Mouse (Mus musculus) testis, postnatal 10 days (tissue): ENCODE measurements around the gene Retreg2.

Experiments used
- DNase-seq: peaks from one replicate; pipeline ENCODE4 v3.0.0; 2021; ENCODE audit warnings: low spot score

The Retreg2 gene

DNA sequence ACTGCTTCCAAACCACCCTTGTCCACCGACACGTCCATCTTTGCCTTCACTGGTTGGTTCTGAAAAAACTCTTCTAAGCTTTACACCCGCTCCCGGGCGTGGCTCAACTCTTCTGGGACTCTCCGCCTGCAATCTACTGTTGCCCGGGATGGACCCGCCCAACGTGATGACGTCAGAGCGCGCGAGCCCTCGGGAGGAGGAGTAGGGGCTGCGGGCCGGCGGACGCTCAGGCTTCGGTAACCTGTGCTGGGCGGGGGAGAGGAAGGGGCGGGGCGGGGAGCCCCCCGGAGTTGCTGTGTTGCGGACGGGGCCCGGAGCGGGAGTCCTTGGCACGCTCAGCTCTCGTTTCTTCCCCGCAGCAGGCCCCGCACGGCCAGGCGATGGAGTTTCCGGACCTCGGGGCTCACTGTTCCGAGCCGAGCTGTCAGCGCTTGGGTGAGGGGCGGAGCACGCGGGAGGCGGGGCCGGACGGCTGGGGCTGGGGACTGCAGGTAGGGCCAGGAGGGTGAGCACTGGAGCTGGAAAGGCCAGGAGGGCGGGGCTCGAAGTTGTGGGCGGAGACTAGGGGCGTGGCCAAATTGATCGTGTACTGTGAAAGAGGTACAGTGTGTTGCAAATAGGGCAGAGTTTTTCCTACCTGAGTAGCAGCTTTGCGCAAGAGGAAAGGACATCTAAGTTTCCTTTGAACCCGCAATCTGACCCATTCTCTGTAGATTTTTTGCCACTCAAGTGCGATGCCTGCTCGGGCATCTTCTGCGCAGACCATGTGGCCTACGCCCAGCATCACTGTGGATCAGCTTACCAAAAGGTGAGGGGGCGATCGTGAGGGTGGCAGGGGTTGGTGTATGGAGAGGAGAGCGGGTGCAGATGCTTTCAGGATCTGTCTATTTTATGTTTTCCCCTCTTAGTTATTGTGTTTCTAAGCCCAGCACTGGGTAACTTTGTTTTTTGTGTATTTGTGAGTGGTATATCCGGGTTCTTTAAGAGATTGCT is 26.2 kb downstream of the Retreg2 start, which contains the start of gene Zfand2b:
TSS of gene Zfand2b (plus strand) at position 175 of the 993 bp plus-strand sequence.
- peak; percentile 98 for DNase-seq

DNA sequence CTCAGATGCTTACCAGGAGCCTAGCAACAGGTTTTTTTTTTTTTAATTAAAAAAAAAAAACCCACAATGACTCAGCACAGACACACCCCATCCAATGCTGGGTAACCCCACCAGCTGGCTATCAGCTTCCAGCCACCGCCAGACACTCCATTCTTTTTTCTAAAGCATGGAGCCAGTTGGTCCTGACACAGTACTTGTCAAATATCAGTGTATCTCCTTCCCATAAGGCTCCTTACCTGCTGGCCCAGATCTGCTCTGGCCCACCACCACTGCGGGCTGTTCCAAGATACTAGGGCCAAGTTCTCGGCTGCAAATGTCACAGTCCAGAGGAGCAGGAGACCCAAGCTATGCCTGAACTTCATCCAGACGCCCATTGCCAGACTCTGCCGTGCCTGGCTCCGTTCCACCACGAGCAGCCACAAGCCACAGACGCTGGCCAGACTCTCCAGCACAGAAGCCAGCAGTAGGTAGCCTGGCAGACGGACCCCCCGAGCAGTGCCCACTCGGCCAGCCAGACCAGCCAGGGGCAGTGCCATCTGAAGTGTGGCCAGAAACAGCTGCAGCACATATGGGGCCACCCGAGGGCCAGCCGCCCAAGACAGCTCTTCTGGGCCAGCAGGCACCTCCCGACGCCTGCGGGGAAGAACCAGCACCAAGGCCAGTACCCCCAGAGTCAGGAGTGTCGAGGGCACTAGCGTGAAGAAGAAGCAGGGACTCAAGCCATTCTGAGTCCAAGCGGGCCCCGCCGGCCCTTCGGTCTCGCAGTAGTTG is 36.9 kb downstream of the Retreg2 start:
- peak; percentile 64 for DNase-seq

DNA sequence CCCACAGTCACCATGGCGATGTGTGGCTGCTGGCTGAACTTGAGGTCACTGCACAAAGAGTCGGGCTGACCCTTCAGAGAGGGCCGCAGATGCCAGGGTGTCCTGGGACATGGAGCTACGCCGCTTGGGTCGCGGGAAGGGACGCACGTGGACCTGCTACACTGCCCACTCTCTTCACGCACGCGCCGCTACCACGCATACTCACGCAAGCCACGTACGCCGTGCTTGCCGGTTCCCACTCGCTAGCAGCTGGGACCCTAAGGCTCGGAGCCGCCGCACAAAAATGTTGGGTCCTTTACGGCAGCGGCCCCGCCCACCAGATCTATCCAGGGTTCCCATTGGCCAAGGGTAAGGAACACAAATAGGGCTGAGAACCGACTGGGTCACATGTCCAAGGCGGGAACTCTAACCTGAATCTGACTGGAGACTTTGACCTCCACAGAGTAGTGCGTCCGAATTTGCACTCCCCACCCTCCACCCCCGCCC is 37.6 kb downstream of the Retreg2 start, which contains the start of gene Abcb6:
TSS of gene Abcb6 (minus strand) at position 288 of the 486 bp plus-strand sequence.
- peak; percentile 93 for DNase-seq

DNA sequence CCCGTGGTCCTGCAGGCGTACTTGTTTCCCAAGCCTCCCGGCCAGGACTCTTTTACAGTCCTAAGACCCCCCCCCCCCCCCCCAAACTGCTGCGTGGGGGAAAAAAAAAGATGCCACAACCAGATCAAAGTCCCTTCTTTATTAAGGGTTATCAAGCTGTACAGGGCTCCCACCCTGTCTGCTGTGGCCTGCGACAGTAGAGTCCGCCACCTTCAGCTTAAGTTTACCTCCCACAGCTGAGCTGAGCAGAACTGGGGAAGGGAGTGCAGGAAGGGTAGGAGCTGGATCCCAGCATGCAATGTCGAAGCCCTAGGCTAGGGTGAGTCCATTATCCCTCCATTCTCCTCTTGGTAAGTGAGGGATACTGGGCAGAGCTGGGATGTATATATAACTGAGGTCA is 38.2 kb downstream of the Retreg2 start:
- no peak for DNase-seq

DNA sequence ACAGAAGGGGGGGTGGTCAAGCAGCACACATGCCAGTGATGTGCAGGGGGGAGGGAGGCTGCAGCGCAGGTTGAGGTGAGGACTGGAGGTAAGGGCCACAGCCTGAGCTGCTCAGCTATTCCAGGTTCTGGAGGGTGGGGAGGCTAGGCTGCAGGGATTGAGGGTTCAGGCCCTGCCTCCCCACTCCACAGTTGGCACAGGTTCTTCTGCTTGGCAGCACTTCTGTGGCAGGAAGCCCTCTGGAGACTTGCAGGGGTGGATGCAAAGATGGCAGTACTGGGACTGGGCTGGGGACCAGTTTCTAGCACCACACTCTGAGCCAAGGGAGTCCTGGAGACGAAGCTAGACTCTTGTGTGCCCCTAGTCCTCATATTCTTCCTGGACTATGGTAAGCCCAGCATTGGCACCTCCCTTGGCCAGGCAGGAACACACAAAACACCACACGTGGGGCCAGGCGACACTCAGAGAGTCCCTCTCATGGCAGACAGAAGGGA is 38.8 kb downstream of the Retreg2 start:
- no peak for DNase-seq

DNA sequence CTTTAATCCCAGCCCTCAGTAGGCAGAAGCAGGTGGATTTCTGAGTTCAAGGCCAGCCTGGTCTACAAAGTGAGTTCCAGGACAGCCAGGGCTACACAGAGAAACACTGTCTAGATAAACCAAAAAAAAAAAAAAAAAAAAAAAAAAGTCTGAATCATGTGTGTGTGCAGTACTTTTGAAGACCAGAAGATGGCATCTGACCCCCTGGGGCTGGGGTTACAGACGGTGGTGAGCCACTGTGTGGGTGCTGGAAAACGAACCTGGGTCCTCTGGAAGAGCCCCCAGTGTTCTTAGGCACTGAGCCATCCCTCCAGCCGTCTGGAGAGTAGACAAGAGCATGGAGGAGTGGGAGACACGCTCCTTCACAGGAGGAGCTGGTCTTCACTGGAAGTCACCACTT is 39.6 kb downstream of the Retreg2 start:
- no peak for DNase-seq

DNA sequence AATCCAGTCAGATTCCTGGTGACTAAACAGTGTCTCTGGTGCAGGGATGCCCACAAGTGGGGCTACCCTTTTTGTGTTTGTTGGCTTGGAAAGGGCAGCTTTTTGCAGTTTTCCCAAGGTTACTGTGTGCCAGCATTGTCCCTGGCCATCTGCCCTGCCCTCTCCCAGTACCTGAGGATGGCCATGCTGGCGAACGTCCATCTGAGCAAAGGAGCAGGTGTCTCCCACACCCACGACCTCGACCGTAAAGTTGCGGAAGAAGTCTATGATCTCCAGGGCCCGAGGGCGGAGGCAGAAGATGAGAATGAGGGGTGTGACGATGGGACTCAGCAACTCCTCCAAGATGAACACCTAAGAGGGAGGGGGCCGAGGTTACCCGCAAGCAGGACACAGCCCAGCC is 42.9 kb downstream of the Retreg2 start:
- DNase-seq = no peak

DNA sequence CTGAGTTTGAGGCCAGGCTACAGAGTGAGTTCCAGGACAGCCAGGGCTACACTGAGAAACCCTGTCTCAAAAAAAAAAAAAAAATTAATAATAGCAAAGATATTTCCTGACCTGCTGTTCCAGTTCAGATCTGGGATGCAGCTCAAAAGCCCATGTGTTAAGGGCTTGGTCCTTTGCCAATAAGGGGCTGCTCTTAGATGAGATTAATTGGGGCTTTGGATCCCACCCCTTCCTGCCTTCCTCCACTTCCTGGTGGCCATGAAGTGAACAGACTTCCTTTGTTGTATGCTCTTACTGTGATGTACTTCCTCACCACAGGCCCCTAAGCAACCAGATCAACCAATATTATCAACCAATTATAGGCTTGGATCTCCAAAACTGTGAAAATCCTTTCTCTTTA is 44.5 kb downstream of the Retreg2 start:
- no peak for DNase-seq

DNA sequence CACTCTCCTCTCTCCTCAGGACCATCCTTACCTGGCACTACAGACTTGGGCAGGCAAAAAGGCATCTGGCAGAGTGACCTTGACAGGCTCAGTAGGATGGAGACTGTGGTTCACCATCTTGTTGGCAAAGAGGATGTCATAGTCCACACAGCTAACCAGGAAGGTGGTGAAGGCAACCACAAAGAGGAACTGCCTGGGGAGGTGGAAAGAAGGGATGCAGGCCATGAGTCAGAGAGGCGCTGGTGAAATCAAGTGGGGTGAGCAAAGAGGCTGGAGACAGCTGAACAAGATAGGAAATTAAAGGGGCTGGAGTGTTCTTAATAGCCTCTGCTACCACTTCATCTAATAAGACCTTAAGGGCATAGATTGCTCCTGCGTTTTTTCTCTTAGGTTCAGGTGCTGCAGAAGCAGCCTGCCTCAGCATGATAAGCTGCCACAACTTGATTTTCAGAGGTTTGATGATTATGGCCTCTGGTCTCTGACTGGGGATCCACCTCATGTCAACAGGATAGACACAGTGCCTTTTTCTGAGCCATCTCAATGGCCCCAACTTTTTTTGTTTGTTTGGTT is 45.4 kb downstream of the Retreg2 start:
- no peak for DNase-seq

DNA sequence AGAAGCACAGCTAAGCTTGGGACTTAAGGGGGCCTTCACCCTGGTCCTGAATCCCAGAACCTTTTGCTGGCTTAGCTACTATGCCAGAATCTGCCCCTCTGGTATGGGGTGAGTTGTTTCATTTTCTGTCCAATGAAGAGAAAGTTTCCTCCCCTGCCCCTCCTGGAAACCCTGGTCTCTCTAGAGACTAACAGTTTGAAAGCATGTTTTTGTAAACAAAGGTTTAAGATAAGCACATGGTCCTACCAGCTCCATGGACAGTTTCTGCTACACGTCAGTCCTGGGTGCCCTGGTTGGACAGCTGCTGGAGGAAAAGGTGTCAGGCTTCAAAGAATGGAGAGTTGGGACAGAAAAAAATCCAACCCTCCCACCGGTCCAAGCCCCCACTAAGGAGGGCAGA is 48.0 kb downstream of the Retreg2 start:
- no peak for DNase-seq

DNA sequence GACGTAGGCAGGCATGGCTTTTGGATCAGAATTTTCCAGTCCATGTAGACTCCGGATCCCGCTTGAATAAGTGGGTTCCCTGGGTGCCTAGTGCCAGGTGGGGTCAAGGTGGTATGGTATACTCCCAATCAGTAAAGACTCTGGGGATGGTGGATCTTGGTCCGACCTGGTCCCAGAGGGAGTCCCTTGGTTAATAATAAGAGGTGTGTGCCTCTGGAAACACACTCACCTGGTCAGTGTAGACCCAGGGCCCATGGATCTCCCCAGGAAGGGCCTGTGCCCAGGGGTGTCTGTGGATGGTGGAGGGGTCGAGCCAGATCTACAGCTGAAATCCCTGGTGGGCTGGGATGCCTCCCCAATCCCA is 48.7 kb downstream of the Retreg2 start:
- DNase-seq = no peak

DNA sequence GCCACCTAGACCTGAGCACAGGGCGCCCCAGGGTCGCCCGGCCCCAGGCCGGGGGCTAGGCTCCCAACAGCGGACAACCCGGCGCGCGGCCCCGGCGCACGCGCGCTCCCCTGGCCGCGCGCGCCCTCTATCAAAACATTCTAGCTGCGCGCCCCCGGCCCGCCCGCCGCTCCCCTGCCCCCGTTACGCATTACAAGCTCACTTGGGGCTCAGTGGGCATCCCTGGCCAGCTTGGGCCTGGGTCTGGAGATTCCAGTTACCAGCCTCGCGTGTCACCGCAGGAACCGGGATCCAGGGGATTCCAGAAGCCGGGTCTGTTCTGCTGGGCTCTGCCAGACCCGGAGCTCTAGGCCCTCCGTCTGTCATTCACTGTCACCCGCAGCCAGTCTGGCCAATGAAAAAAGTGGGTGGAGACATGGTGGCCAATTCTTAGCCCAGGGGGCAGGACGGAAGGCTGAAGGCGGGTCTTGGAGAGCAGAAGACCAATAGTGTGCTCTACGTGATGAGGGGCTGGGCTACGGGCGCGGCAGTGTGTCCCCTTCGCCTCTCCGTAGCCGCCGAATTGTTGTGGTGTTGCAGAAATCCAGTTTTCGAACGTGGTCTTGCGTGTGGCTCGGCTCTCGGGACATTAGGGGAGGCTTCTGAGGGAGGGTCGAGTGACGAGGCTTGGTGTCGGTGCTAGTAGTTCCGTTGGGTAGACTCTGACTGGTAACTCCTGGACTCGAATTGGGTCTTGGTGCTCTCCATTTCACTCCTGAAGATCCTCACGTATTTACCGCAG is 49.2 kb downstream of the Retreg2 start, which contains the start of the genes Ankzf1 and Atg9a:
TSS of gene Ankzf1 (plus strand) at position 530 of the 781 bp plus-strand sequence.
TSS of gene Atg9a (minus strand) at position 575 of the 781 bp plus-strand sequence.
- peak; percentile 91 for DNase-seq

DNA sequence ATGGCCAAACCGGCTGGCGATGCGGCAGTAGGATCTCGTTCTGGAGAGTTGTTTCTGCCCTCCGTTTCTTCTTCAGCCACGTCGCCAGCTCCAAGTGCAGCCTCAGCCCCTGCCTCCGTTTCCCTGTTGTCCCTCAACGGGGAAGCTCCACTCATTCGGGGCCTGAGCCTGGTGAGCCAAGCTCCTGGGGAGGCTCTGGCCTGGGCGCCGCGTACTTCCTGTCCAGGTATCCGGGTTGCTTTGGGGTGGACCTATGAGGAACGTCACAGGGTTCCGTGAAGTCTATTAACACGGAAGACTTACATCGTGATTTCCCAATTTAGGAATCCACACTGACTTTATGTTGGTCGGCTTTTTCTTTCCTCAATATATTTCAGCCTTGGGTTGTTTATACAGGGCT is 49.9 kb downstream of the Retreg2 start:
- peak; percentile 63 for DNase-seq
